Mouse (Mus musculus) right cerebral cortex, postnatal 36 days (tissue): ENCODE measurements around the gene Snrpf.

ENCODE experiments used
- DNase-seq, 2 experiments: peaks; one replicate each; pipeline ENCODE4 v3.0.0; 2022; ENCODE audit warnings: low spot score in 2 of 2, mixed read lengths in 1 of 2

Gene Snrpf

GRCm38 (mm10) chr10:93589281-93589848 lies at the start of gene Snrpf:
Gene Snrpf (minus strand): TSS chr10:93589706.
- DNase-seq = peak; percentile 86 to 90

- no peak for DNase-seq
Measured at GRCm38 (mm10) chr10:93635941-93636340, 46.4 kb upstream of the Snrpf start.

GRCm38 (mm10) chr10:93633971-93634370 lies 44.5 kb upstream of the Snrpf start:
- DNase-seq = no peak

GRCm38 (mm10) chr10:93633563-93633962 lies 44.1 kb upstream of the Snrpf start:
- no peak for DNase-seq

- DNase-seq = no peak
Measured at GRCm38 (mm10) chr10:93632086-93632485, 42.6 kb upstream of the Snrpf start.

- DNase-seq = no peak
Measured at GRCm38 (mm10) chr10:93630310-93630709, 40.8 kb upstream of the Snrpf start.

GRCm38 (mm10) chr10:93624151-93624550 lies 34.6 kb upstream of the Snrpf start:
- DNase-seq = no peak

- no peak for DNase-seq
Measured at GRCm38 (mm10) chr10:93623725-93624124, 34.2 kb upstream of the Snrpf start.

GRCm38 (mm10) chr10:93620438-93621179 lies 31.1 kb upstream of the Snrpf start:
- DNase-seq = no peak

GRCm38 (mm10) chr10:93614850-93615249 lies 25.3 kb upstream of the Snrpf start:
- no peak for DNase-seq

GRCm38 (mm10) chr10:93611419-93612007 lies 22.0 kb upstream of the Snrpf start:
- DNase-seq = no peak

- no peak for DNase-seq
Measured at GRCm38 (mm10) chr10:93610896-93611295, 21.4 kb upstream of the Snrpf start.

- DNase-seq = no peak
Measured at GRCm38 (mm10) chr10:93609236-93609635, 19.7 kb upstream of the Snrpf start.

GRCm38 (mm10) chr10:93608051-93608450 lies 18.5 kb upstream of the Snrpf start:
- no peak for DNase-seq

- no peak for DNase-seq
Measured at GRCm38 (mm10) chr10:93606326-93606725, 16.8 kb upstream of the Snrpf start.

- no peak for DNase-seq
Measured at GRCm38 (mm10) chr10:93603256-93603655, 13.8 kb upstream of the Snrpf start.

- no peak for DNase-seq
Measured at GRCm38 (mm10) chr10:93602309-93602708, 12.8 kb upstream of the Snrpf start.

- DNase-seq = no peak
Measured at GRCm38 (mm10) chr10:93596641-93597040, 7.1 kb upstream of the Snrpf start.

GRCm38 (mm10) chr10:93595831-93596230 lies 6.3 kb upstream of the Snrpf start:
- DNase-seq = no peak

- peak; percentile 81 to 84 for DNase-seq
Measured at GRCm38 (mm10) chr10:93594022-93594482, 4.5 kb upstream of the Snrpf start.

GRCm38 (mm10) chr10:93592456-93592855 lies 3.0 kb upstream of the Snrpf start:
- no peak for DNase-seq

- DNase-seq = no peak
Measured at GRCm38 (mm10) chr10:93588796-93589195, 710 bp downstream of the Snrpf start.
